10 mouse cellular contexts compared by ENCODE assay signal in the genomic region with DNA sequence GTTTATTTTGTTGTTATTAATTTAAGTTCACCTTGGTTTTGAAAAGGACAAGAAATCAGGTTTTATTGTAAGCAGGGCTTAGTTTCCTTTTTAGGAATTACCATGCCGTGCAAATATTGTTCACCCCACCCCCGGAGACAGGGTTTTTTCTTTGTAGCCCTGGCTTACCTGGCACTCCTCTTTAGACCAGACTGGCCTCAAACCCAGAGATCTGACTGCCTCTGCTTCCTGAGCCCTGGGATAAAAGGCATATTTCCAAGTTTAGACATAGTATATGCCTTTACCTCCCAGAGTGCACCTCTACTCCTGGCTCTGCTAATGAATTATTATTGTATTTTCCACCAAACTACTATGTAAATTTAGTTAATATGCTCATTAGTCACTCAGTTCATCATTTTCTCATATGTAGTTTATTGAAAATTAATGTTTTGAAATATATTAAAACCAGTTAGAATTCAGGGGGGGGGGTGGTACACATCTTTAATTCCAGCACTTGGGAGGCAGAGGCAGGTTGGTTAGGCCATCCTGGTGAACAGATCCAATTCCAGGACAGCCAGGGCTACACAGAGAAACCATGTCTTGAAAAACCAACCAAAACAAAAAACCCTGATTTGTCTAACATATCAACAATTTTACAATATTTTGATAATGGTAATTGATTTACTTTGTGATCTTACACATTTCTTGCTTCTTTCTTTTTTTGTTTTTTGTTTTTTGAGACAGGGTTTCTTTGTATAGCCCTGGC. TPM values are rescaled to one million over a fixed set of nuclear protein-coding genes. Genes with fewer than 3 reads are reported as not detected.
DNase-seq lines count a peak whose midpoint lies in the region; ATAC-seq and TF ChIP-seq lines count a peak whose summit lies in the region.
"Had no signal": no experiment of that assay in that cellular context is flagged by ENCODE, and none has a peak within 500 bp of the region (broad histone marks: within the 10 kb centered on the region; RNA-seq: fewer than 3 reads in every experiment).

No protein-coding gene starts in this region.

- no peaks in the 10 kb centered on the region for H3K36me3 ChIP-seq in heart, embryonic 11.5 days (ENCODE audit: control insufficient read depth, insufficient read depth, low read length)
- no peaks in the 10 kb centered on the region for H3K36me3 ChIP-seq in midbrain, embryonic 12.5 days
- H3K36me3 ChIP-seq in midbrain, postnatal 0 days (ENCODE audit: insufficient read depth, low read length) = no peaks in the 10 kb centered on the region
- no peaks in the 10 kb centered on the region for H3K36me3 ChIP-seq in limb, embryonic 11.5 days (ENCODE audit: control insufficient read depth, insufficient read depth, low read length)
- no peaks in the 10 kb centered on the region for H3K36me3 ChIP-seq in stomach, postnatal 0 days (ENCODE audit: control insufficient read depth, insufficient read depth, low read length)

- no peak overlapping the region for H3K4me3 ChIP-seq in heart, embryonic 11.5 days (ENCODE audit: low read depth, low read length)
- H3K4me3 ChIP-seq in midbrain, embryonic 12.5 days = no peak overlapping the region
- no peak overlapping the region for H3K4me3 ChIP-seq in midbrain, postnatal 0 days (ENCODE audit: low read depth, low read length)
- no peak overlapping the region for H3K4me3 ChIP-seq in limb, embryonic 11.5 days (ENCODE audit: low read depth, low read length)
- no peak overlapping the region for H3K4me3 ChIP-seq in stomach, postnatal 0 days (ENCODE audit: low read depth, low read length)

- H3K4me2 ChIP-seq in heart, embryonic 11.5 days = peak overlapping the region; percentile 83; the same call in 1 of the 2 replicates
- peak overlapping the region; percentile 89; the same call in 1 of the 2 replicates for H3K4me2 ChIP-seq in midbrain, embryonic 12.5 days (replicated peaks)
- no peak overlapping the region for H3K4me2 ChIP-seq in midbrain, postnatal 0 days (ENCODE audit: low read depth, low read length, poor library complexity, severe bottlenecking)
- peak overlapping the region; percentile 3; the same call in 1 of the 2 replicates for H3K4me2 ChIP-seq in limb, embryonic 11.5 days (ENCODE audit: low read depth, severe bottlenecking)
- H3K4me2 ChIP-seq in stomach, postnatal 0 days (replicated peaks; ENCODE audit: low read depth) = peak overlapping the region; percentile 70; the same call in 1 of the 2 replicates

- TF ChIP-seq CTCF in midbrain, postnatal 0 days (IDR thresholded peaks at IDR 0.05) = no peak
- TF ChIP-seq CTCF in stomach, postnatal 0 days (IDR thresholded peaks at IDR 0.05; ENCODE audit: low read depth) = no peak

- H3K4me1 ChIP-seq in heart, embryonic 11.5 days (ENCODE audit: control insufficient read depth, insufficient read depth, low read length) = peaks cover 6% of the 10 kb centered on the region; the same call in 1 of the 2 replicates
- peaks cover 9% of the 10 kb centered on the region for H3K4me1 ChIP-seq in midbrain, embryonic 12.5 days
- H3K4me1 ChIP-seq in midbrain, postnatal 0 days (ENCODE audit: insufficient read depth, low read length) = no peaks in the 10 kb centered on the region
- no peaks in the 10 kb centered on the region for H3K4me1 ChIP-seq in limb, embryonic 11.5 days (ENCODE audit: control insufficient read depth, insufficient read depth, low read length)
- H3K4me1 ChIP-seq in stomach, postnatal 0 days (replicated peaks; ENCODE audit: control insufficient read depth, insufficient read depth) = no peaks in the 10 kb centered on the region

- H3K27ac ChIP-seq in heart, embryonic 11.5 days (ENCODE audit: low read depth, low read length) = no peak overlapping the region
- H3K27ac ChIP-seq in midbrain, embryonic 12.5 days (replicated peaks) = no peak overlapping the region
- H3K27ac ChIP-seq in midbrain, postnatal 0 days (ENCODE audit: low read depth, low read length) = no peak overlapping the region
- no peak overlapping the region for H3K27ac ChIP-seq in limb, embryonic 11.5 days (replicated peaks; ENCODE audit: low read depth, low read length)
- no peak overlapping the region for H3K27ac ChIP-seq in stomach, postnatal 0 days (replicated peaks)

- H3K9me3 ChIP-seq in heart, embryonic 11.5 days (replicated peaks; ENCODE audit: control insufficient read depth, low read length) = no peaks in the 10 kb centered on the region
- no peaks in the 10 kb centered on the region for H3K9me3 ChIP-seq in midbrain, embryonic 12.5 days
- H3K9me3 ChIP-seq in midbrain, postnatal 0 days (ENCODE audit: low read length) = no peaks in the 10 kb centered on the region
- H3K9me3 ChIP-seq in limb, embryonic 11.5 days (ENCODE audit: control insufficient read depth, low read length) = no peaks in the 10 kb centered on the region
- no peaks in the 10 kb centered on the region for H3K9me3 ChIP-seq in stomach, postnatal 0 days (ENCODE audit: control insufficient read depth, low read length)

- H3K27me3 ChIP-seq in heart, embryonic 11.5 days (ENCODE audit: control insufficient read depth, insufficient read depth, low read length) = no peaks in the 10 kb centered on the region
- no peaks in the 10 kb centered on the region for H3K27me3 ChIP-seq in midbrain, embryonic 12.5 days
- H3K27me3 ChIP-seq in midbrain, postnatal 0 days (ENCODE audit: insufficient read depth, low read length) = no peaks in the 10 kb centered on the region
- H3K27me3 ChIP-seq in limb, embryonic 11.5 days (ENCODE audit: control insufficient read depth, insufficient read depth, low read length) = no peaks in the 10 kb centered on the region
- H3K27me3 ChIP-seq in stomach, postnatal 0 days (ENCODE audit: control insufficient read depth, insufficient read depth, low read length) = no peaks in the 10 kb centered on the region

- H3K9ac ChIP-seq in heart, embryonic 11.5 days (ENCODE audit: low read depth, low read length) = no peak overlapping the region
- no peak overlapping the region for H3K9ac ChIP-seq in midbrain, embryonic 12.5 days (replicated peaks)
- H3K9ac ChIP-seq in midbrain, postnatal 0 days (replicated peaks; ENCODE audit: low read length, poor library complexity, severe bottlenecking) = no peak overlapping the region
- H3K9ac ChIP-seq in limb, embryonic 11.5 days (ENCODE audit: low read length) = no peak overlapping the region
- H3K9ac ChIP-seq in stomach, postnatal 0 days (ENCODE audit: low read length) = no peak overlapping the region

- TF ChIP-seq EP300 in stomach, postnatal 0 days (optimal IDR thresholded peaks at IDR 0.05) = no peak

- ATAC-seq in heart, embryonic 11.5 days (replicated peaks; ENCODE audit: insufficient number of reproducible peaks, low FRiP score, low TSS enrichment) = no peak
- ATAC-seq in midbrain, embryonic 12.5 days (ENCODE audit: low FRiP score, low read depth) = no peak
- no peak for ATAC-seq in midbrain, postnatal 0 days (ENCODE audit: low FRiP score)
- ATAC-seq in limb, embryonic 11.5 days (ENCODE audit: insufficient number of reproducible peaks, low FRiP score, low TSS enrichment, low read depth) = no peak
- no peak for ATAC-seq in stomach, postnatal 0 days (ENCODE audit: low FRiP score, low TSS enrichment)

- no peak for DNase-seq in heart, postnatal 4 days
- no peak for DNase-seq in midbrain, postnatal 0 days (ENCODE audit: low spot score)
- no peak for DNase-seq in limb, embryonic 11.5 days (ENCODE audit: low spot score)
- no peak for DNase-seq in stomach, postnatal 0 days (ENCODE audit: low spot score)
- DNase-seq in urinary bladder, adult 18-20 months (ENCODE audit: low spot score in 2 of 2) = no peak
- no peak for DNase-seq in left cerebral cortex, adult 8-10 months (ENCODE audit: low spot score in 2 of 2)
- DNase-seq: cerebellum, adult 9-11 months; lung, adult 2 months had no signal

- WGBS in heart, embryonic 11.5 days (ENCODE audit: insufficient replicate concordance) = 82% methylated on average over 2 of the region's 2 CpGs
- WGBS in midbrain, embryonic 12.5 days = 80% methylated on average over 2 of the region's 2 CpGs
- 82% methylated on average over 2 of the region's 2 CpGs for WGBS in midbrain, postnatal 0 days
- WGBS in limb, embryonic 11.5 days = 84% methylated on average over 2 of the region's 2 CpGs
- 37% methylated on average over 2 of the region's 2 CpGs for WGBS in stomach, postnatal 0 days

RNA-seq across cellular contexts. Expression of a gene that starts 4.8 kb away (rescaled TPM):
- 35.8 TPM in 2 replicates for polyA plus RNA-seq in heart, embryonic 11.5 days (2014; fragmentation: Nextera tagmentation; extraction: Ambion mirVana)
- total RNA-seq in heart, postnatal 4 days (2021) = 10 to 100 TPM; 76.4 to 85.7 TPM
- polyA plus RNA-seq in midbrain, embryonic 12.5 days (2016; fragmentation: Nextera tagmentation; extraction: Ambion mirVana) = 35.6 and 35.8 TPM in 2 replicates
- total RNA-seq in midbrain, postnatal 0 days (2014; rRNA removed) = 52.2 and 73.5 TPM in 2 replicates
- 17.2 and 19.6 TPM in 2 replicates for polyA plus RNA-seq in midbrain, postnatal 0 days (2015; fragmentation: Nextera tagmentation; extraction: Ambion mirVana)
- 35.8 and 37.4 TPM in 2 replicates for polyA plus RNA-seq in limb, embryonic 11.5 days (2014; fragmentation: Nextera tagmentation; extraction: Ambion mirVana)
- 18.9 and 21.3 TPM in 2 replicates for polyA plus RNA-seq in stomach, postnatal 0 days (2015; fragmentation: Nextera tagmentation; extraction: Ambion mirVana)
- 10 to 100 TPM; 42.8 to 56.3 (median 49.4) TPM for total RNA-seq in left cerebral cortex, adult 8-10 months (2022)

RNA-seq across cellular contexts. Expression of a gene that starts 7.8 kb away (rescaled TPM):
- 0.01 and 0.04 TPM in 2 replicates for polyA plus RNA-seq in heart, embryonic 11.5 days (2014; fragmentation: Nextera tagmentation; extraction: Ambion mirVana)
- total RNA-seq in heart, postnatal 4 days (2021) = under 1 TPM; 0.14 to 0.16 TPM
- polyA plus RNA-seq in midbrain, embryonic 12.5 days (2016; fragmentation: Nextera tagmentation; extraction: Ambion mirVana) = 0.17 TPM in 1 of 2 replicates, not detected in the other
- not detected in 2 replicates for total RNA-seq in midbrain, postnatal 0 days (2014; rRNA removed)
- not detected in 2 replicates for polyA plus RNA-seq in midbrain, postnatal 0 days (2015; fragmentation: Nextera tagmentation; extraction: Ambion mirVana)
- not detected in 2 replicates for polyA plus RNA-seq in limb, embryonic 11.5 days (2014; fragmentation: Nextera tagmentation; extraction: Ambion mirVana)
- 0.06 TPM in 1 of 2 replicates, not detected in the other for polyA plus RNA-seq in stomach, postnatal 0 days (2015; fragmentation: Nextera tagmentation; extraction: Ambion mirVana)
- total RNA-seq in left cerebral cortex, adult 8-10 months (2022) = under 1 TPM; 0.02 to 0.07 (median 0.04) TPM
